Mouse (Mus musculus) lung, adult 2 months (tissue): ENCODE data around the gene Samd13.

Source experiments
- CTCF ChIP-seq: fragments of 200-500 bp; IDR thresholded peaks from 2 replicates; pipeline ENCODE4 v1.5.1; 2011; ENCODE audit warnings: mild to moderate bottlenecking, low read length, control low read depth; ENCODE audit not compliant: insufficient read depth
- POLR2A ChIP-seq: fragments of 200-500 bp; IDR thresholded peaks from 2 replicates; pipeline ENCODE4 v1.6.1; 2011; ENCODE audit warnings: low read depth, mild to moderate bottlenecking, control low read depth, low read length, borderline replicate concordance; ENCODE audit errors: extremely low read depth

GRCm38 (mm10) chr3:146659321-146659720 is 26.1 kb downstream of the Samd13 start:
- no peak for TF ChIP-seq CTCF
- no peak for TF ChIP-seq POLR2A
